Mouse (Mus musculus) CH12.LX (cell line): Measurements from ENCODE around the gene Gja5. TPM values are rescaled to one million over a fixed set of nuclear protein-coding genes. Genes with fewer than 3 reads are reported as not detected.
A peak's percentile ranks its signal among the peaks of the same experiment; 100 is the strongest.

ENCODE experiments used
- DNase-seq: peaks from one replicate; pipeline ENCODE4 v3.0.0-alpha.2; 2013; ENCODE audit errors: extremely low read depth
- H3K27ac ChIP-seq: 2 replicates; pipeline ENCODE4 v1.5.1; 2012; ENCODE audit warnings: low read depth, mild to moderate bottlenecking, control low read depth, moderate library complexity; ENCODE audit not compliant: insufficient read depth
- H3K27me3 ChIP-seq: replicated peaks from 2 replicates; pipeline ENCODE3; 2012; ENCODE audit warnings: inconsistent platforms
- H3K36me3 ChIP-seq, 2 experiments: replicated peaks in 1 of 2; 2 replicates each; pipeline versions ENCODE3 to v1.6.1; 2012; ENCODE audit warnings: inconsistent platforms in 1 of 2, low read length in 1 of 2, mild to moderate bottlenecking in 1 of 2, mixed read lengths in 1 of 2, moderate library complexity in 1 of 2; ENCODE audit not compliant: control insufficient read depth in 1 of 2, insufficient read depth in 1 of 2
- H3K4me1 ChIP-seq, 2 experiments: 2 replicates each; pipeline ENCODE4 v1.6.1; 2012; ENCODE audit warnings: inconsistent platforms in 1 of 2, moderate library complexity in 1 of 2; ENCODE audit not compliant: insufficient read depth in 2 of 2, control insufficient read depth in 1 of 2
- H3K4me2 ChIP-seq: 2 replicates; pipeline ENCODE4 v1.6.1; 2012; ENCODE audit warnings: low read depth, mild to moderate bottlenecking, control low read depth; ENCODE audit not compliant: poor library complexity, insufficient read depth, severe bottlenecking
- H3K4me3 ChIP-seq, 3 experiments: fragments of 150-350 bp in 1 of 3; sonication (generic) in 1 of 3; replicated peaks in 1 of 3; 2 replicates each; pipeline versions ENCODE3 to v1.5.1; 2011 to 2012; ENCODE audit warnings: low read depth in 2 of 3, low read length in 2 of 3, mild to moderate bottlenecking in 2 of 3, moderate library complexity in 2 of 3, control low read depth in 1 of 3, improper control_type of control experiment in 1 of 3, inconsistent platforms in 1 of 3, mixed read lengths in 1 of 3; ENCODE audit not compliant: poor library complexity in 1 of 3
- H3K79me2 ChIP-seq: replicated peaks from 2 replicates; pipeline ENCODE4 v1.6.1; 2012; ENCODE audit warnings: mild to moderate bottlenecking, moderate library complexity; ENCODE audit not compliant: control insufficient read depth, poor library complexity, insufficient read depth, severe bottlenecking; ENCODE audit errors: extremely low read depth
- H3K9ac ChIP-seq: 2 replicates; pipeline ENCODE4 v1.6.1; 2012; ENCODE audit warnings: low read depth, mild to moderate bottlenecking, control low read depth, moderate library complexity; ENCODE audit not compliant: insufficient read depth
- H3K9me3 ChIP-seq: replicated peaks from 2 replicates; pipeline ENCODE3; 2012; ENCODE audit warnings: low read length, inconsistent platforms, mixed read lengths
- CHD2 ChIP-seq: IDR thresholded peaks from 2 replicates; pipeline ENCODE4 v1.6.1; 2011; ENCODE audit warnings: low read length, improper control_type of control experiment
- CTCF ChIP-seq, 2 experiments: IDR thresholded peaks in 1 of 2; conservative IDR thresholded peaks in 1 of 2; 2 replicates each; pipeline ENCODE4 v1.5.1; 2011 to 2012; ENCODE audit warnings: low read depth in 2 of 2, low read length in 2 of 2, improper control_type of control experiment in 1 of 2, inconsistent platforms in 1 of 2, mild to moderate bottlenecking in 1 of 2, moderate library complexity in 1 of 2
- E2F4 ChIP-seq: IDR thresholded peaks from 2 replicates; pipeline ENCODE4 v1.6.1; 2011; ENCODE audit warnings: low read depth, low read length, improper control_type of control experiment; ENCODE audit not compliant: insufficient replicate concordance
- ETS1 ChIP-seq: conservative IDR thresholded peaks from 2 replicates; pipeline ENCODE4 v1.6.1; 2012; ENCODE audit warnings: low read depth, mild to moderate bottlenecking, inconsistent platforms, low read length, improper control_type of control experiment, moderate library complexity
- MAX ChIP-seq: IDR thresholded peaks from 2 replicates; pipeline ENCODE4 v1.6.1; 2011; ENCODE audit warnings: low read length, improper control_type of control experiment
- RCOR1 ChIP-seq: conservative IDR thresholded peaks from 2 replicates; pipeline ENCODE4 v1.6.1; 2012; ENCODE audit warnings: low read depth, mild to moderate bottlenecking, inconsistent platforms, low read length, improper control_type of control experiment
- SMC3 ChIP-seq: IDR thresholded peaks from 2 replicates; pipeline ENCODE4 v1.6.1; 2011; ENCODE audit warnings: low read depth, low read length, improper control_type of control experiment
- TBP ChIP-seq: conservative IDR thresholded peaks from 2 replicates; pipeline ENCODE4 v1.6.1; 2011; ENCODE audit warnings: low read depth, low read length, improper control_type of control experiment
- USF1 ChIP-seq: IDR thresholded peaks from 2 replicates; pipeline ENCODE4 v1.6.1; 2014; ENCODE audit warnings: low read depth, mild to moderate bottlenecking, inconsistent platforms, low read length, improper control_type of control experiment
- ZC3H11A ChIP-seq: IDR thresholded peaks from 2 replicates; pipeline ENCODE4 v1.6.1; 2012; ENCODE audit warnings: low read depth, mild to moderate bottlenecking, inconsistent platforms, low read length, improper control_type of control experiment
- ZMIZ1 ChIP-seq: IDR thresholded peaks from 2 replicates; pipeline ENCODE4 v1.6.1; 2012; ENCODE audit warnings: low read depth, mild to moderate bottlenecking, inconsistent platforms, low read length, improper control_type of control experiment
- ZNF384 ChIP-seq: IDR thresholded peaks from 2 replicates; pipeline ENCODE4 v1.6.1; 2012; ENCODE audit warnings: low read depth, low read length, improper control_type of control experiment, inconsistent platforms
- dilution Hi-C: fragments of 300-500 bp; cut with MboI; formaldehyde crosslinking; loops from 2 replicates; pipeline ENCODE4 v1.14.3; 2020; ENCODE audit warnings: low sequenced_read_pairs; ENCODE audit not compliant: extremely low pct_unique_long_range_greater_than_20kb, extremely low pct_ligation_motif_present
- in situ Hi-C: fragments of 300-500 bp; cut with MboI; formaldehyde crosslinking; loops from 3 replicates; pipeline ENCODE4 v1.14.3; 2019; ENCODE audit warnings: low sequenced_read_pairs, low pct_ligation_motif_present, low pct_unique_long_range_greater_than_20kb, mixed read lengths
- polyA plus RNA-seq: library from polyadenylated mRNA; unstranded; fragments of >175 nt; gene quantifications from 2 replicates; pipeline ENCODE4 v1.2.1, GENCODE M21; 2012; ENCODE audit warnings: low read depth; ENCODE audit not compliant: insufficient read length
- total RNA-seq, 2 experiments: library from RNA; depleted of rRNA; stranded (reverse); fragments of 300-350 nt in 1 of 2; fragments of >200 nt in 1 of 2; gene quantifications; 2 replicates each; pipeline ENCODE4 v1.2.3; 2012 to 2014

Gene Gja5
- total and polyA plus RNA-seq, 3 experiments: not detected

DNA sequence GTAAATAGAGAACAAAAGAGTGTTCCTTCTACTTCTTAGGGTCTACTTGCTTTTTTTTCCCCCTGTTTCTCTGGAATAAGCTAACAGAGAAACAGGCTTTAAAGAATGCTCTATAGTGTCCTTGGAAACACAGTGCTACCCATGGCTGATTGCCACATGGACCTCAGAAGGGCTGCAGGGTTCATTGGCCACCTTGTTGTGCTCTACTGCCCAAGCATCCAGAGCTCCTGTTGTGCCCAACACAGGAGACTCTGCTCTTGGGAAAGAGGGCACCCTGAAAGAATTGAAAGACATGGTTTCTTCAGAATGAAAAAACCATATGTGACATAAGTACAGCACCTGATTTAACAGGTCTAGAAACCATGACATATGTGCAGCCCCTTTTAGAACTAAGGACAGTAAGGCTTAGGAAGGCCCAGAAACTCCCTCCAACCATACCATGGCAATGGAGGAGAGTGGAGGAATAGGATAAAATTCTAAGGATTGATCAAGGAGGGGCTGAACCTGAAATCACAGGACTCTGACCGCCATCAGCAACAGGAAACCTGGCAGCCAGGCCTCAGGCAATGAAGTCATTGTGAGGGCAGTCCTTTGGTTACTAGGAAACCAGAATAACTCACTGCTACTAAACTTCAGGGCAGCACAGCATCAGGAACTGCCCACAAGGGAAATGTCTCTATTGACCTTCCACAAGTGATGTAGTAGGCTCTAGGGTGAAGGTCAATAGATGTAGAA lies 200.4 kb downstream of the Gja5 start:
- peaks cover 5% of the 10 kb centered on the region for H3K9me3 ChIP-seq
- H3K4me1 ChIP-seq: peaks cover 4 to 5% of the 10 kb centered on the region in 2 experiments; a peak in 2 of 4 replicates
- no peak overlapping the region for H3K9ac ChIP-seq
- no peak overlapping the region for H3K4me3 ChIP-seq
- no peak overlapping the region for H3K4me2 ChIP-seq
- in situ Hi-C loops: no loop called here
- no peak for DNase-seq
- dilution Hi-C loops: no loop called here
- no peaks in the 10 kb centered on the region for H3K79me2 ChIP-seq
- H3K27ac ChIP-seq: no peak overlapping the region
- no peaks in the 10 kb centered on the region for H3K36me3 ChIP-seq
- no peaks in the 10 kb centered on the region for H3K27me3 ChIP-seq
- TF ChIP-seq CHD2: no peak
- TF ChIP-seq ZNF384: no peak
- TF ChIP-seq ZC3H11A: no peak
- no peak for TF ChIP-seq USF1
- TF ChIP-seq E2F4: no peak
- TF ChIP-seq, all 38 proteins: peak for 0

DNA sequence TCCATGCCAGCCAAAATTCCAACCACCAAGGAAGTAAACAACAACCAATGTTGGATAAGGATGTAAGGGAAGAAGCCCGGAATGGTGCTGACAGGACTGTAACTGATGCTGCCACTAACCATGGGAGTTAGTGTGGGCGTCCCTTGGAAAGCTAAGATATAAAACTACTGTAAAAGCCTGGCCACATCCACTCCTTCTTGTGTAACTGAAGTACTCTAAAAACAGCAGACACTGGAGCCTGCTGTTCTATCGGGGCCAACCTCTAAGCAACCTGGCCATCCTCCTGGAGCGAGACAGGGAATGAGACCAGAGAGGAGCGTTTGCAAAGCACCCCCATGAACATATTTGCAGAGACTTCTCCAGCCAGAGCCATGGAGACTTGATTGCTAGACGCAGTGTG lies 213.0 kb downstream of the Gja5 start:
- Histone ChIP-seq H3K27me3 (no peaks in the 10 kb centered on the region), H3K4me1 (no peaks in the 10 kb centered on the region), H3K9ac (no peak overlapping the region), H3K9me3 (peaks cover 5% of the 10 kb centered on the region), H3K36me3 (no peaks in the 10 kb centered on the region), H3K27ac (no peak overlapping the region), H3K79me2 (no peaks in the 10 kb centered on the region), H3K4me3 (no peak overlapping the region), H3K4me2 (no peak overlapping the region)
- TF ChIP-seq ETS1: no peak
- no peak for TF ChIP-seq MAX
- DNase-seq: no peak
- in situ Hi-C loops: no loop called here
- dilution Hi-C loops: no loop called here

DNA sequence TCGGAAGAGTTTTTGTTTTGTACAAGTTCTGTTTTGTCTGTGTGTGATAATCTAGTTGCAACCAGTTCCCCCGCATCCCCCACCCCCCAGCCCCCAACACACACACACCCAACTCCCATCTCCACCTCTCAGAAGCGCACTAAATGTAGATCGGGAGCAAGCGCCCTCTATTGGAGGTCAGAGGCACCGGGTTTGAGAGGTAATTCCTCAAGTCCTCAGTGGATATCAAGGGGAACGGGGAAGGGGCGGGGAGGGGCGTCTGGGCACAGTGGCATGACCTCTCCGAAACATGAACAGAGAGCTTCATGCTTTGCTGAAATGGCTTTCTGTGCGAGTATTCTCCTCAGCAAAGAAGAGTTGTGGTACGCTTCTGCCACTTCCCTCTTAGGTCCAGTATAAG lies 213.8 kb downstream of the Gja5 start:
- Histone ChIP-seq H3K9me3 (peaks cover 5% of the 10 kb centered on the region), H3K9ac (no peak overlapping the region), H3K4me2 (no peak overlapping the region), H3K27ac (no peak overlapping the region), H3K4me1 (no peaks in the 10 kb centered on the region), H3K4me3 (no peak overlapping the region), H3K36me3 (no peaks in the 10 kb centered on the region), H3K79me2 (no peaks in the 10 kb centered on the region), H3K27me3 (no peaks in the 10 kb centered on the region)
- in situ Hi-C loops (no loop called here), dilution Hi-C loops (no loop called here)
- DNase-seq: no peak
- TF ChIP-seq RCOR1 (no peak), MAX (no peak), ZMIZ1 (no peak), CTCF (conservative IDR thresholded peaks at IDR 0.05 in 1 of 2, IDR thresholded peaks at IDR 0.05 in 1 of 2; ENCODE audit: low read depth in 2 of 2, low read length in 2 of 2) (peak in 1 of 2 experiments; percentile 40; a peak in 2 of 4 replicates), SMC3 (peak; percentile 22), TBP (no peak)
